Mouse (Mus musculus) embryonic fibroblast, embryonic 13.5 days (primary cell): ENCODE results near the gene Ptger1.

ENCODE experiments used
- CTCF ChIP-seq: IDR thresholded peaks from 2 replicates; pipeline ENCODE4 v1.5.1; 2011; ENCODE audit warnings: mild to moderate bottlenecking, control low read depth, low read length, moderate library complexity, borderline replicate concordance; ENCODE audit not compliant: insufficient read depth
- POLR2A ChIP-seq: IDR thresholded peaks from 2 replicates; pipeline ENCODE4 v1.6.1; 2011; ENCODE audit warnings: low read depth, mild to moderate bottlenecking, control low read depth, low read length, moderate library complexity

- TF ChIP-seq CTCF = no peak
- no peak for TF ChIP-seq POLR2A
Measured at GRCm38 (mm10) chr8:83653662-83654017, 12.8 kb upstream of the Ptger1 start.
